Mouse (Mus musculus) cerebellum, adult 2 months (tissue): ENCODE measurements around the gene Wnt2b. TPM values are rescaled to one million over a fixed set of nuclear protein-coding genes. Genes with fewer than 3 reads are reported as not detected.

Source experiments
- DNase-seq, 2 experiments: peaks; one replicate each; pipeline ENCODE4 v3.0.0; 2021
- H3K27ac ChIP-seq: fragments of 200-500 bp; 2 replicates; pipeline ENCODE4 v1.5.1; 2012; ENCODE audit warnings: low read length, control low read depth, inconsistent platforms; ENCODE audit not compliant: insufficient read depth
- H3K27me3 ChIP-seq: fragments of 200-500 bp; 2 replicates; pipeline ENCODE4 v1.6.1; 2012; ENCODE audit warnings: inconsistent platforms, mild to moderate bottlenecking, low read length, moderate library complexity; ENCODE audit not compliant: control insufficient read depth, insufficient read depth
- H3K4me1 ChIP-seq: fragments of 200-500 bp; 2 replicates; pipeline ENCODE4 v1.6.1; 2011; ENCODE audit warnings: low read length; ENCODE audit not compliant: control insufficient read depth, insufficient read depth
- H3K4me3 ChIP-seq: fragments of 200-500 bp; replicated peaks from 2 replicates; pipeline ENCODE3; 2011; ENCODE audit warnings: mild to moderate bottlenecking, low read depth, low read length, control low read depth; ENCODE audit not compliant: insufficient read depth
- CTCF ChIP-seq: fragments of 200-500 bp; IDR thresholded peaks from 2 replicates; pipeline ENCODE4 v1.5.1; 2011; ENCODE audit warnings: low read depth, mild to moderate bottlenecking, control low read depth, low read length, moderate library complexity, borderline replicate concordance; ENCODE audit not compliant: insufficient read depth
- POLR2A ChIP-seq: fragments of 200-500 bp; IDR thresholded peaks from 2 replicates; pipeline ENCODE4 v1.6.1; 2011; ENCODE audit warnings: low read length, control low read depth, borderline replicate concordance; ENCODE audit not compliant: insufficient read depth
- WGBS: fragments of 180-500 bp; shearing (Covaris S2); methylation state at CpG from one replicate; pipeline ENCODE4 v1.1.7; 2018; 5-methylcytosine and 5-hydroxymethylcytosine counted together
- polyA plus RNA-seq: library from polyadenylated mRNA; depleted of rRNA; stranded (reverse); fragments of >200 nt; gene quantifications from 2 replicates; pipeline ENCODE4 v1.2.3, GENCODE M21; 2012

Wnt2b gene
- polyA plus RNA-seq, 1 experiment = 0.44 TPM

DNA sequence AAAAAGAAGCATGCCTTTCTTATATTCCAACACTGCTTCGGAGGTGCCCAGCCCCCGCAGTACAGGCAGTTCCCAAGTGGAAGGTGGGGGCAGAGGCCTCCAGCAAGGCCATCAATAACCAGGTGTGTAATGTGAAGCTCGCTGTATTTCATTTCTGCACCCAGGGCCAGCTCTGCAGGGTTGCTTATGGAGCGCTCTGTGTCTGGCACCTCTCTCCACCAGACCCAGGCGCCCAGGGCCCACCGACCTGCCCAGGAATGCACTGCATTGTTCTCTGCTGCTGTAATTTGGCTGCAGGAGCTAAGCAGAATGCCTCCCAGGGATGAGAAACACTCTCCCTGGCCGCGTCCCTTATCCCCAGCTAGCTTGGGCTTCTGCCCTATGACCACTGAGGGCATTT lies 18.4 kb downstream of the Wnt2b start:
- TF ChIP-seq CTCF = no peak
- no peak for TF ChIP-seq POLR2A
- WGBS = 62% methylated on average over 8 of the region's 8 CpGs
- no peak overlapping the region for H3K27ac ChIP-seq
- H3K27me3 ChIP-seq = no peaks in the 10 kb centered on the region
- DNase-seq = no peak
- no peaks in the 10 kb centered on the region for H3K4me1 ChIP-seq
- no peak overlapping the region for H3K4me3 ChIP-seq

DNA sequence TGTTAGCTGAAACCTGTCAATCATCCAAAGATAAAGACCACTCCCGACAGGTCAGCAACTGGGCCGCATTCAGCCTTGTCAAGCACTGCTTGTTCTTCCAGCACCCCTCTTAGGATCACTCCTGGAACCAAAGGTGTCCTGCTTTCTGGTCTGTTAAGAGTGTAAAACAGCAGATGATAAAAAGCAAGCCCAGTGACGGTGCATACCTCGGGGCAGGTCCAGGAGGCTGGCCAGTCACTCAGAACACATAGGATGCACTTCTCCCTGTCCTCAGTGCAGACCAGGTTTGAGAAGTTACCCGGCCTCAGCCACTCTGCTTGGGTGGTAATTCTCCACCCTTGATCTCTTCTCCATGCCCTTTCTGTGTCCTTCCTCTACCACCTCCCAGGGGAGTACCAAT lies 19.0 kb downstream of the Wnt2b start:
- TF ChIP-seq POLR2A (no peak), CTCF (no peak)
- Histone ChIP-seq H3K27me3 (no peaks in the 10 kb centered on the region), H3K4me3 (no peak overlapping the region), H3K27ac (no peak overlapping the region), H3K4me1 (no peaks in the 10 kb centered on the region)
- WGBS = 81% methylated on average over 5 of the region's 5 CpGs
- no peak for DNase-seq

DNA sequence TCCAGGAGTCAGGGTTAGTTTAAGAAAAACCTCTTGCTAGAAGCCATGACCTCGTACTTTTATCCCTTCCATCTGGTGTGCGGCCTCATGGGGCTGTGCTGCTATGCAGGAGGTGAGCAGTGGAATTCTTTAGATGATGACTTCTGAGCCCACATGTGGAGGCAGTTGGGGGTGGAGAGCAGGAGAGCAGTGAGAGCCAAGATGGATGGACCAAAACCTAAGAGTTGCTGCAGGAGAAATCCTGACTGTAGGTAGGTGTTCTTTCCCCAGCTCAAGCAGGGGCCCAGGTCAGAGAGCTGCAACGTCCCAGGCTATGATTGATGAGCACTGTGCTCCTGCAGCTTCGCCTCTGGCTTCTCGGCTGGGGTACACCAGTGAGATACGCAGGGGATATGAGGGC lies 21.0 kb downstream of the Wnt2b start:
- Histone ChIP-seq H3K27me3 (no peaks in the 10 kb centered on the region), H3K27ac (no peak overlapping the region), H3K4me1 (no peaks in the 10 kb centered on the region), H3K4me3 (no peak overlapping the region)
- 78% methylated on average over 6 of the region's 6 CpGs for WGBS
- no peak for TF ChIP-seq POLR2A
- TF ChIP-seq CTCF = no peak
- no peak for DNase-seq

DNA sequence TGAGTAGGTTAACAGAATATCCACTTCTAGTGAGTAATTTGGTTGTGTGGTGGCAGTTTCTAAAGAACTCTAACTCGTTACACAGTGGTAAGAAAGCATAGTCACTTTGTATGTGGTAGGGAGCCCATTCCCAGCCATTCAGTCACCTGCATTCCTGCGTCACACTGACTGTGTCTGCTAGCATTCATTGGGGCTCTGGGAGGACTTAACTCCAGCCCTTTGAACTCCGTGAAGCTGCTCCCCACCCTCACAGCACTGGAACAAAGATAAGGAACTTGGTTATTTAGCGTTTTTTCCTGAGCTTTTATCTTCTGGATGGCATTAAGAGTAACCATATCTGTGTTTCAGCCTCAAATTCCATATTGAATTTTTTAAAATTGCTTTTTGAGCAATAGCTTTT lies 23.4 kb downstream of the Wnt2b start:
- DNase-seq = no peak
- Histone ChIP-seq H3K27me3 (no peaks in the 10 kb centered on the region), H3K27ac (no peak overlapping the region), H3K4me3 (no peak overlapping the region), H3K4me1 (no peaks in the 10 kb centered on the region)
- WGBS = 67% methylated on average over 4 of the region's 4 CpGs
- TF ChIP-seq CTCF (no peak), POLR2A (no peak)

DNA sequence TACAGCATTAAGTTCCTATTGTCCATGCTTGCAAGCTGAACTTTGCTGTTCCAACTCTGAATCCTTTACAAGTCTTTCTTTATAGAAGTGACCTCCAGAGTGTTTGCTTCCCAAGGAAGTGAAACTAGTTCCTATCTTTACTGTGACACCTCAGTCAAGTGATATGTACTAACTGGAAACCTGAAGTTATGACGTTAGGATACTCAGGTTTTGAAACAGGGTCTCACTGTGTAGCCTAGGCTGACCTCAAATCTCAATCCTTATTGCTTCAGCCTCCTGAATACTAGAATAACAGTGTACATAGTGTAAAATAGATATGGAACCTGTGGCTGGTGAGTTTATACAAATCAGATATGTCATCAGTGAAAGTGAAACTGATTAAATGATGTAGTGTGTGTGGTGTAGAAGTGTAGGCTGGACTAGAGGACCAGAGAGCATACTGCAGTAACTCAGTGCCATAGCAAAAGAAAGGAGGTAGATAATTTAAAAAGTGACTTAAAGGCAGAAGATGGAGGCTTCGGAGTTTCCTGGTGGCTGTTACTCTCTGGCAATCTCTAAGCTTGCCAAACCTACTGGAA lies 23.9 kb downstream of the Wnt2b start:
- H3K27me3 ChIP-seq = no peaks in the 10 kb centered on the region
- no peak overlapping the region for H3K4me3 ChIP-seq
- no peaks in the 10 kb centered on the region for H3K4me1 ChIP-seq
- no peak overlapping the region for H3K27ac ChIP-seq
- DNase-seq = no peak
- 92% methylated on average over 2 of the region's 2 CpGs for whole genome bisulfite sequencing
- TF ChIP-seq CTCF (no peak), POLR2A (no peak)

DNA sequence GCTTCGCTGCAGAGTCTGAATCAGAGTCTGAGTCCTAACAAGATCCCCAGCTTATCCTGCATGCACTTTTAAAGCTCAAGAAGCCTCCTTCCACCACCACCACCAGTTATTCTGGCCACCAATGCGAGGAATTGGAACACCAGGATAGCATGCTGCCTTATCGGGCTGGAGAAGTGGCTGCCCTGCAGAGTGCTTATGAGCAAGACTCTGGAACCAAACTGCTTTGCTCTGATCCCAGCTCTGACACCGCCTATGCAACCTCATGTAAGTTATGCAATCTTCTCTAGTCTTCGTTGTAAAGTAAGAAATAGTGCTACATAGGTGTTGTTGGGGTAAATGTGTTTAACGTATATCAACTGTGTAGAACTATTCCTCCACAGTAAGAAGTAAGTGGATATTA lies 32.3 kb downstream of the Wnt2b start:
- DNase-seq = no peak
- Histone ChIP-seq H3K27me3 (no peaks in the 10 kb centered on the region), H3K4me3 (no peak overlapping the region), H3K27ac (no peak overlapping the region), H3K4me1 (no peaks in the 10 kb centered on the region)
- 92% methylated on average over 6 of the region's 6 CpGs for WGBS
- TF ChIP-seq POLR2A (no peak), CTCF (no peak)

DNA sequence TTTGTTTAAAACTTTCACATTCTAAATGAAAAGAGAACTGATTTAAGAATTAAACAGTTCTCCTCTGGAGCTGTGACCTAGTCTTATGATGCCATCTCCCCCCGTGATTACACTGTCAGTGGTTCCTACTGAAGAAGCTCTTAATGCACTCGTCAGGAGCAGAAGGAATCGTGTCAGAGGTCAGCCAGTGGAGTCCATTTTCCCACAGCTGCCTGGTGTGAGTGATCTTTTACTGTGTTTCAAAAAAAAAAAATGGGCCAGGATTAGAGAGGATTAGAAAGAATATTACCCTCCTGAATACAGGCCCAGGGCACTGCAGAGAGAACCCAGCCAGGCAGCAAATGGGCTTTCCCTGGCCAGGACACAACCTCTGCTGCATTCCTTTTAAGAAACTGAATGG lies 46.7 kb downstream of the Wnt2b start:
- whole genome bisulfite sequencing = 42% methylated on average over 3 of the region's 3 CpGs
- TF ChIP-seq POLR2A (no peak), CTCF (no peak)
- Histone ChIP-seq H3K27me3 (no peaks in the 10 kb centered on the region), H3K4me1 (no peaks in the 10 kb centered on the region), H3K27ac (no peak overlapping the region), H3K4me3 (no peak overlapping the region)
- DNase-seq = no peak

DNA sequence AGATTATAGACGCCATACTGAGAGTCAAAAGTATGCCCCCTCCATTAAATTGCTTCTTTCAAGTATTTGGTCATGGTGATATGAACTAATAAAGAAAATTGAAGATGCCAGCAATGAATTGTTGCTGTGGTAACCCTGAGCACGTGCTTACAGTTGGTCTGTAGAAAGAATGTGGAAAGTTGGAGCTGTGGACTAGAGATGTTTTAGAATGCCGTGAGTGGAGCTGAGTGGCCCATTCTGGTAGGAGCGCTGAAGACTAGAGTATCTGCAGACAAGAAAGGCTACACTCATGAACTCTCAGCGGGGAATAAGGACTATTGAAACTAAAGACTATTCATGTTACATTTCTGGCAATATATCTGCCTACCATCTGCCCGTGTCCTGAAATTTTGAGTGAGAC lies 52.5 kb downstream of the Wnt2b start:
- no peak overlapping the region for H3K4me3 ChIP-seq
- WGBS = 54% methylated on average over 6 of the region's 6 CpGs
- TF ChIP-seq CTCF (no peak), POLR2A (no peak)

More for the DNA sequence above, 52.5 kb downstream of the Wnt2b start:
- Histone ChIP-seq H3K4me1 (no peaks in the 10 kb centered on the region), H3K27me3 (no peaks in the 10 kb centered on the region), H3K27ac (no peak overlapping the region)
- DNase-seq = no peak
